Mouse (Mus musculus): ENCODE measurements around the gene Scube1.

Scube1 gene

DNA sequence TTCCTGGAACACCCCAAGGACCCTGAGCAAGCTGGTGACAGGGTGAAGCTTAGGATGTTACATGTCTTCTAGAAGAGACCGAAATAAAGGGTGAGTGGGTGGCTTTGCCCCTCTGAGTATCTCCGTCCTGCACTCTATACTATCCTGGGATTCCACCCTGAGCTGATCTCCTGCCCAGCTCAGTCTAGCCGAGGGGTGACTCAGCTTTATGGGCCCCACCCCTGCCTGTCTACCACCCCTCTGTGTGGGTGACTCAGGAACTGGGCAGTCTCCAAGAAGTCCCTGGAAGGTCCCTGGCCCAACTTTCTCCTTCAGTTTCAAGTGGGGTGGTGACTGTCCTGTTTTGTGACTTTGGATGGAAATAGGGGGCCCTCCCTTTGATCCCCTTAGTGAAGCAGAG lies 159.4 kb downstream of the Scube1 start:
- no peak for DNase-seq (ENCODE audit: low spot score)

DNA sequence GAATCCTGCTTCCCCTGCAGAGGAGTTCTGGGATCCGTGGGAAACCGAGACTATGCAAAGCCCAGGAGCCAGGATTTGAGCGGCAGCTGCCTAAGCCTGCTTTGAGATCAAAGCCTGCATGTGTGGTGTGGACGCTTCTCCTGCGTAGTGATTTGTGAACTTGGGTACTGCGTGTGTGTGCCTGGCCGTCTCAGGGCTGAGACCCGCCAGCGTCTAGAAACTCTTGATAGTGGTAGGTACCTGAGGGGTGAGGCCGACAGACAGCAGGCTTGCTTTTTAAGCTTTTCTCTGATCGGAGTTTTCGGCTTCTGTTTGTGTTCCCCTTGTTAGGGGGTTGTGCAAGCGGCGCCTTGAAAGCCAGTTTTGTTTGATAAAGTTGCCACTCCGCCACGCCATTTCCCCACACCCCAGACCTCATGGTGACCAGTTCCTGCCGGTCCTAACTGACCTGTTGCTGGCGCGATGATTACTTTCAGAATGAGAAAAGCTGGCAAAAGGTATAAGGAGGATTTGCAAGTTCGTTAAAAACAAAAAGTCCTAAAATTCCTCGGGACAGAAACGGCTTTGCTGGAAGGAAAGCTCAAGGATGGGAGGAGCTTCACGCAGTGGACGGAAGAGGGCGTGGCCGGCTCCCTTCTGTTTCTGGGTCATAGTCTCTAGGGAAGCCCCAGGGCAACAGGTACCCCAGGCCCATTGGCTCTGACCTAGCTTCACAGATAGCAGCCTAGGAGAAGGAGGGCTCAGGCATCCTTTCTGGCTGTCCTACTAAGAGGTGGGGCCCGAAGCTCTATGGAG lies 160.8 kb downstream of the Scube1 start:
- no peak for DNase-seq (ENCODE audit: low spot score)

DNA sequence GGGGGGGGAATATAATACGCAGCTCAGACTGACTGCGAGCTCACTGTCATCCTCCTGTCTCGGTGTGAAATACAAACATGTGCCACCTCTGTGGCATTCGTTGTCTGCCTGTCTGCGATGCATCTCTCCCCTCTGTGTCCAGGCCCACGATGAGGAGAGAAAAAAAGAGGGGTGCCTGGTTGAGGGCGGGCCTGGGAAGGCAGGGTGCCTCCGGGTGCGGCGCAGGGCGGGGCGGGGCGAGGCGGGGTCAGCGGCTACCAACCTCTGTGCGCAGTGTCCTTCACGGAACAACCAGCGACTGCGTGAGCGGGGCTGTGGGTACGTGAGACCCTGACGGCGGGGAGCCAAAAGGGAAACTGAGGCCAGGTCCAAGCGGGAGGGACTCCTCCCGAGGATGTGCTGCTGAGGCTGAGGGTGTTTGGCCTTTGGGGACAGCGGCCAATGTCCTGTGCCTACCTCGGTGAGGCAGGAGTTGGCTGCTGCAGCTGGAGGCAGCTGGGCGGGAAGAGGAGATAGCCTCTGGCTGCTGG lies 161.4 kb downstream of the Scube1 start, which contains the start of the genes Tspo and Mcat:
Gene Tspo (plus strand): TSS at position 266 of the 530 bp plus-strand sequence.
Gene Mcat (minus strand): TSS at position 461 of the 530 bp plus-strand sequence.
- no peak for DNase-seq (ENCODE audit: low spot score)

DNA sequence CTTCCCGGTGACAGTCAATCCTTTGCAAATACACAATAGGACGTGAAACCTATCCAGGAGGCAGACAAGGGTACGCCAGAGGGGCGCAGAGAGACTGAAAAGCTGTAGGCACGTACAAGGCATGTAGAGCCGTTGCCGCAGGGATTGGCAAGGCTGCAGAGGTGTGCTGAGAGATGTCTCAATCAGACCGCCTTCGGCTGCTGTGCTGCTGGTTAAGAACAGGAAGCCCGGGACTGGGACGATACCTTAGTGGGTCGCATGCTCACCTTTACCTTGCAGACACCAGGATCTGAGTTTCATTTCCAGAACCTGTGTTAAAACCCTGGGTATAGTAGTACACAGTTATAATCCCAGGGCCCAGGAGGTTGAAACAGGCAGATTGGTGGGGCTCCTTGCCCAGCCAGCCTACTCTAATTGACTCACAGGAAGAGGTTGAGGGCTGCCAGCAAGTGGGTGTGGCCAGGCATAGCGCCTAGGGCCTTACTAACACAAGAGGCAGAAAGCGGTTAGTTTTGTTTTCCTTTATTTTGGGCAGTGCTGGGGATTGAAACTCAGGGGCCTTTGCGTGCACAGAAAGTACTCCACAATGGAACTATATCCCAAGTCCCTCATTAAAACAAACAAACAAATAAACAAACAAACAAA lies 162.1 kb downstream of the Scube1 start:
- DNase-seq (ENCODE audit: low spot score), result peak; percentile 62

GRCm38 (mm10) chr15:83560941-83561477 lies 163.8 kb downstream of the Scube1 start:
- DNase-seq (ENCODE audit: low spot score), result no peak

DNA sequence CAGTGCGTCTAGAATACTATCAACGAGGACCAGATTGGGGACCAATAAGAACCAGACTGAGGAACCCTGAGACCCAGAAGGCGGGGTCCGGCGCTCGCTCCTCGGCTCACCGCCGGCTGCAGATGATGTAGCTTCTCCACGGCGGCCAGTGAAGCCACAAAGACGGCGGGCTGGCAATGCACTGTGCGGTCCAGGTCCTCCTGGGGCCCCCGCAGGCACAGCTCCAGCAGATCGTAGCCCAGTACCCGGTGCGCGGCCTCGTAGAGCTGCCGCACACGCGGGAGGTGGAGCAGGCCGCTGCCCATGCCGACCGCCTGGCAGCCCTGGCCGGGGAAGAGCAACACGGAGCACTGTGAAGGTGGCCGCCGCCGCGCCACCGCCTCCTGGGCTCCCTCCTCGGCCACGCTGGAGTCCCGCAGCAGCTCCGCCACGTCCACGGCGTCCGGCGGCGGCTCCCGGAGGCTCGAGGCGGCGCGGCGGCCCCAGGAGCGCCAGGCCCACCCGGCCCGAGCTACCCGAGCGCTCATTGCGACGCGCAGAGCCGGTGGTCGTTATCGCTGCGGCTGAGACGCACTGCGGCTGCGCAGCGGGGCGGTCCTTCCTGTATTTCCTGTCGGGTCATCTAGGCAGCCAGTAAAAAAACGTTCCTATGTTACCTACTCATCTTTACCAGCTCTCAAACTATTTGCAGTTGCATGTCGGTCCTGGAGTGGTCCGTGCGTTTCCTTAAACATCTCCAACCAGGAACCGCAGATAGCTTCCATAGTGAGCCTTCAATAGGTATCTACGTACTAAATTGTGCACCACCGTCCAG lies 169.5 kb downstream of the Scube1 start:
- DNase-seq (ENCODE audit: low spot score), result peak; percentile 68

Data from layer of hippocampus, adult 9-10 months (tissue).